In genomic region chr5:118268987-118269386, GRCm38 (mm10) we compare ENCODE assay signal across 8 mouse cellular contexts. TPM values are rescaled to one million over a fixed set of nuclear protein-coding genes. Genes with fewer than 3 reads are reported as not detected.
DNase-seq lines count a peak whose midpoint lies in the region; ATAC-seq and TF ChIP-seq lines count a peak whose summit lies in the region.

No protein-coding gene starts in this region.

- no peaks in the 10 kb centered on the region for H3K36me3 ChIP-seq in embryonic facial prominence, embryonic 14.5 days (ENCODE audit: control insufficient read depth, insufficient read depth, low read length)
- no peaks in the 10 kb centered on the region for H3K36me3 ChIP-seq in limb, embryonic 14.5 days (ENCODE audit: control insufficient read depth, insufficient read depth, low read length)
- H3K36me3 ChIP-seq in splenic B cell, adult 2 months (ENCODE audit: control insufficient read depth, insufficient read depth, low read length, poor library complexity, severe bottlenecking) = no peaks in the 10 kb centered on the region

- no peak overlapping the region for H3K27ac ChIP-seq in embryonic facial prominence, embryonic 14.5 days (replicated peaks; ENCODE audit: low read depth, low read length)
- H3K27ac ChIP-seq in limb, embryonic 14.5 days (replicated peaks; ENCODE audit: low read depth, low read length) = no peak overlapping the region

- ATAC-seq in embryonic facial prominence, embryonic 14.5 days (ENCODE audit: low read depth) = peak; percentile 88
- peak; percentile 85 for ATAC-seq in limb, embryonic 14.5 days (ENCODE audit: low FRiP score, low read depth)

- H3K4me2 ChIP-seq in embryonic facial prominence, embryonic 14.5 days (ENCODE audit: low read depth, low read length) = peak overlapping the region; percentile 46
- peak overlapping the region; percentile 34 for H3K4me2 ChIP-seq in limb, embryonic 14.5 days (replicated peaks; ENCODE audit: low read depth, low read length, severe bottlenecking)

- H3K9ac ChIP-seq in embryonic facial prominence, embryonic 14.5 days (ENCODE audit: low read depth, low read length) = peak overlapping the region; percentile 51
- no peak overlapping the region for H3K9ac ChIP-seq in limb, embryonic 14.5 days (ENCODE audit: low read depth, low read length, severe bottlenecking)

- no peaks in the 10 kb centered on the region for H3K9me3 ChIP-seq in embryonic facial prominence, embryonic 14.5 days (ENCODE audit: control insufficient read depth, low read length)
- no peaks in the 10 kb centered on the region for H3K9me3 ChIP-seq in limb, embryonic 14.5 days (ENCODE audit: control insufficient read depth, low read length)

- no peak overlapping the region for H3K4me3 ChIP-seq in embryonic facial prominence, embryonic 14.5 days (ENCODE audit: low read depth, low read length)
- H3K4me3 ChIP-seq in limb, embryonic 14.5 days (replicated peaks; ENCODE audit: low read length) = no peak overlapping the region

- TF ChIP-seq POLR2A in limb, embryonic 14.5 days (IDR thresholded peaks at IDR 0.05; ENCODE audit: borderline replicate concordance, extremely low read depth, insufficient read depth, insufficient read length) = no peak

- H3K4me1 ChIP-seq in embryonic facial prominence, embryonic 14.5 days (ENCODE audit: control insufficient read depth, insufficient read depth, low read length) = peaks cover 8% of the 10 kb centered on the region; the same call in 1 of the 2 replicates
- peaks cover 13% of the 10 kb centered on the region; the same call in 1 of the 2 replicates for H3K4me1 ChIP-seq in limb, embryonic 14.5 days (ENCODE audit: control insufficient read depth, insufficient read depth, low read length)

- under 1% methylated on average over 13 of the region's 13 CpGs for WGBS in embryonic facial prominence, embryonic 14.5 days
- WGBS in limb, embryonic 14.5 days = 1% methylated on average over 13 of the region's 13 CpGs

- peaks cover 10% of the 10 kb centered on the region for H3K27me3 ChIP-seq in embryonic facial prominence, embryonic 14.5 days (replicated peaks; ENCODE audit: control insufficient read depth, insufficient read depth, low read length)
- H3K27me3 ChIP-seq in limb, embryonic 14.5 days (ENCODE audit: control insufficient read depth, insufficient read depth, low read length) = peaks cover 4% of the 10 kb centered on the region; the same call in 1 of the 2 replicates
- no peaks in the 10 kb centered on the region for H3K27me3 ChIP-seq in splenic B cell, adult 2 months (ENCODE audit: control insufficient read depth, insufficient read depth, low read length, poor library complexity, severe bottlenecking)

- peak; percentile 82 for DNase-seq in 3T3-L1 (ENCODE audit: low read depth, low spot score)
- DNase-seq in adrenal gland, postnatal 25 days = peak; percentile 85
- peak; percentile 87 for DNase-seq in embryonic facial prominence, embryonic 14.5 days (ENCODE audit: low spot score)
- DNase-seq in heart, adult 9 months (ENCODE audit: low spot score in 2 of 2) = peak; percentile 73 to 86
- peak; percentile 86 for DNase-seq in kidney, adult 9 months
- peak; percentile 80 for DNase-seq in limb, embryonic 14.5 days (ENCODE audit: low spot score)
- peak; percentile 29 to 64 for DNase-seq in monocyte, adult 2 months (ENCODE audit: low read depth in 1 of 2, low spot score in 2 of 2)
- peak; percentile 83 for DNase-seq in splenic B cell, adult 2 months (ENCODE audit: low read depth, low spot score)

RNA-seq across cellular contexts. Expression of gene 2410131K14Rik, which starts 24.0 kb away (rescaled TPM):
- 6.6 and 6.8 TPM in 2 replicates for total RNA-seq in adrenal gland, postnatal 25 days (2021)
- polyA plus RNA-seq in embryonic facial prominence, embryonic 14.5 days (2014; fragmentation: Nextera tagmentation; extraction: Ambion mirVana) = 10.1 and 10.7 TPM in 2 replicates
- polyA plus RNA-seq in limb, embryonic 14.5 days (2012; rRNA removed) = 13.8 and 16.8 TPM in 2 replicates
- 10.4 and 11.4 TPM in 2 replicates for polyA plus RNA-seq in limb, embryonic 14.5 days (2014; fragmentation: Nextera tagmentation; extraction: Ambion mirVana)

RNA-seq across cellular contexts. Expression of gene Rnft2, which starts 24.1 kb away (rescaled TPM):
- 3.7 and 4.9 TPM in 2 replicates for total RNA-seq in adrenal gland, postnatal 25 days (2021)
- polyA plus RNA-seq in embryonic facial prominence, embryonic 14.5 days (2014; fragmentation: Nextera tagmentation; extraction: Ambion mirVana) = 2.8 and 3.6 TPM in 2 replicates
- 31.4 and 41.2 TPM in 2 replicates for polyA plus RNA-seq in limb, embryonic 14.5 days (2012; rRNA removed)
- polyA plus RNA-seq in limb, embryonic 14.5 days (2014; fragmentation: Nextera tagmentation; extraction: Ambion mirVana) = 3.1 and 3.7 TPM in 2 replicates
